Mouse (Mus musculus) 416B (cell line): Measurements from ENCODE around the gene Rab19.
"Not testable (repeated sequence)": the region's sequence is repeated elsewhere in the genome, so short reads cannot be mapped to it uniquely, and the experiment has no call there.

Source experiments
- DNase-seq: peaks from one replicate; pipeline ENCODE4 v3.0.0; 2011; ENCODE audit warnings: low read depth

Rab19 gene

DNA sequence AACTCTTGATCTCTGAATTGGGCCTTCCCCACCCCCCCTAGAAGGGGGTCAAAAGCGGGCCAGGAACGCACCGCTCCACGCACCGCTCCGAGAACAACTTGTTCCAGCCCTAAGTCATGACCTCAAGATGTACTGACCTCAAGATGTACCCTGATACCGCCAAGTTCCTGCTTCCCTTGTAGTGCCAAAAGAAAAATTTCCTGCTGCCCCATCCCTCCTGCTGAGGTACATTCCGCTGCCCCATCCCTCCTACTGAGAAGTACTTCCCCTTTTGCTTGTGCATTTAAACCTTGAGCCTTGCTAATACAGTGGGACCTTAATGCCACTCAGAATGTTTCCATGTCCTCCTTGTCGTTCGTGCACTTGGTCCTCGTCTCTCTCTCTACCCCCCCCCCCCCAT lies 49.7 kb downstream of the Rab19 start:
- no peak for DNase-seq

GRCm38 (mm10) chr6:39433174-39433573 lies 52.2 kb downstream of the Rab19 start:
- no peak for DNase-seq

GRCm38 (mm10) chr6:39433701-39434100 lies 52.7 kb downstream of the Rab19 start:
- no peak for DNase-seq

- DNase-seq = no peak
Observed at GRCm38 (mm10) chr6:39434111-39434885, 53.3 kb downstream of the Rab19 start.

- no peak for DNase-seq
Observed at GRCm38 (mm10) chr6:39434886-39435492, 54.0 kb downstream of the Rab19 start.

- DNase-seq = no peak
Observed at GRCm38 (mm10) chr6:39435875-39436274, 54.9 kb downstream of the Rab19 start.

DNA sequence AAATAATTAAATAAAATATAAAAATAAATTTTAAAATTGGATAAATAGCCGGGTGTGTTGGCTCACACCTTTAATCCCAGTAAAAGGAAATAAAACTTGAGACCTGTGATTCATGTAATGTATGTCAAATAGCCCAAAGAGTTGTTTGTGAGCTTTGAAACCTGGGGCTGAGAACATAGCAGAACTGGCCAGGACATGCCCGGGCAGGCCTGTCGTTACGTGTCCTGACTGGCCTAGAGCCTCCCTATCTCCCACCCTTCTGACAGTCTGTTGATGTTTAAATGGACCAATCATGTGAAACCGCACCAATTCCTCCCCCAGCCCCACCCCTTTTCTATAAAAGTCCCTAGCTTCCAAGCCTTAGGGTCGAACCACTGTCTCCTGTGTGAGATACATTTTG lies 56.5 kb downstream of the Rab19 start:
- not testable (repeated sequence) for DNase-seq
